Mouse (Mus musculus): ENCODE measurements around the gene Dcbld1.

GRCm38 (mm10) chr10:52353184-52353583 lies 119.8 kb downstream of the Dcbld1 start:
- TF ChIP-seq TAL1 (IDR thresholded peaks at IDR 0.05; ENCODE audit: low read length), result no peak
- no peak for TF ChIP-seq GATA1 (IDR thresholded peaks at IDR 0.05; ENCODE audit: low read length)
